Mouse (Mus musculus) cerebellum, adult (tissue): Measurements from ENCODE around the gene Dcaf8.

Source experiments
- ATAC-seq: cut with Nextera tagmentation; 2 replicates; pipeline ENCODE4 v1.9.2; 2017; ENCODE audit warnings: mild to moderate bottlenecking, moderate library complexity, mixed read lengths; ENCODE audit not compliant: insufficient number of reproducible peaks, low FRiP score, low TSS enrichment

Dcaf8 gene

DNA sequence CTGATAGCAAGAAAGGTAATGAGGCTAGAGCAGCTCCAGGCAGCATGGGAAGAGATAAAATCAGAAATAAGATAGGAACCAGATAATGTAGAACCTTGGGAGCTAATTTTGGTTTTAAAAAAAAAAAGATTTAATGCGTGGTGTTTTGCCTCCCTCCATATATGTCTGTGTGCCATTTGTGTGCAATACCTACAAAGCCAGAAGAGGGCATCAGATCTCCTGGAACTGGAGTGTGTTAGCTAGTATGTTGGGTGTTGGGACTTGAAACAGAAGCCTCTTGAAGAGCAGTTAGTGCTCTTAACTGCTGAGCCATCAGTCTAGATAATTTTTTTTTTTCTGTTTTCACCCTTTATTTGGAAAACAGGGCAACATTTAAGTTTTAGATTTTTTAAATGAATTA is 4.3 kb upstream of the Dcaf8 start:
- 0 out of 2 replicates have a peak, but pooled peaks have one; percentile 45 for ATAC-seq

GRCm38 (mm10) chr1:172148279-172148954 is 533 bp downstream of the Dcaf8 start:
- peak; percentile 54 for ATAC-seq

- ATAC-seq, result no peak
Measured at GRCm38 (mm10) chr1:172148955-172149815, 1.3 kb downstream of the Dcaf8 start.

GRCm38 (mm10) chr1:172154536-172154935 is 6.7 kb downstream of the Dcaf8 start:
- ATAC-seq, result no peak

- ATAC-seq, result no peak
Measured at GRCm38 (mm10) chr1:172155518-172155917, 7.6 kb downstream of the Dcaf8 start.

GRCm38 (mm10) chr1:172159970-172160369 is 12.1 kb downstream of the Dcaf8 start:
- no peak for ATAC-seq

DNA sequence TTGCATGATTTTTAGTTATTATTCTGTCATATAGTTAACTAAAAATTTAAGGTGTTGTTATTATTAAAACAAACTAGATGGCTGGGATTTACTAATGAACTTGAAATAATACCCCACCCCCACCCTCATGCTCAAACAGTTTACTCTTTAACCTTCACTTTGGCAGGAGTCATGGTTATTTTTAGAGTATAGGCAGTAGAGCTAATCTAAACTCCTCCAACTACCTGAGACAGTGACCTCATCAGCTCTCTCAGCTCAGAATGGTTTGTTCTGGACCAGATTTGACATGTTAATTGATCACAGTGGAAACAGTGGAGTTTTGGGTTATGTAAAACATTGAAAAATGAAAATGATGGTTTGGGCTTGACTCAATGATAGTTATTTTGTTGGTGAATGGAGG is 12.6 kb downstream of the Dcaf8 start:
- ATAC-seq, result no peak

- ATAC-seq, result 0 out of 2 replicates have a peak, but pooled peaks have one; percentile 49
Measured at GRCm38 (mm10) chr1:172162009-172162408, 14.1 kb downstream of the Dcaf8 start.

DNA sequence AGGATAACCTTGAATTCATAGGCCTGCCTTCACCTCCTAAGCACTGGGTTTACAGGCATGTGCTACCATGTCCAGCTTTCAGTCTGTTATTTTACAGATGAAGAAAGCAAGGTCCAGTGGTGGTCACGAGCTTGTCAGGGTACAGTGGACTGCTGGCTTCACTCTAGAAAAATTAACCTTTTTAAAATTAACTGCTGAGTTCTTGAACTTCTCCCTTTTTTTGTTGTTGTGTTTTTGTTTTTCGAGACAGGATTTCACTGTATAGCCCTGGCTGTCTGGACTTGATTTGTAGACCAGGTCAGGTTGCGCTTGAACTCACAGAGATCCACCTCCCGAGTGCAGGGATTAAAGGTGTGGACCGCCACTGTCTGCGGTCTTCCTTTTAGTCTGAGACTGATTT is 15.1 kb downstream of the Dcaf8 start:
- no peak for ATAC-seq

DNA sequence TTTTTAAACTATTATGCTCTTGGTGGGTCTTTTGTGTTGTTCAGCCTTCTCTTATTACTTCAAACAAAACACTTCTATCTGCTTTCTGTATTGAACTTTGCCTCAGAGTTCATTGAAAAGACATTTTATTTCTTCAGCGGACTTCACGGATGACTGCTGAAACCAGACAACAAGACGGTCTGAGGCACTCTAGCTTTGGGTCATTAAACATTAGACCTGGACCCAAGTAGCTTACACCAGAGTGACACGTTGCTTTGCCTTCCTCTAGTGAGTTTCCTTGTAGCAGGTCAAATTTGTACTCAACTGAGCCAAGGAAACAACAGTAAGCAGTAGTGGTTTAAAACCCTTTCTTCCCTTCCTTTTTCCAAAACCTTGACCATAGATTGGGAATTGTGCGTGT is 20.0 kb downstream of the Dcaf8 start:
- ATAC-seq, result no peak

DNA sequence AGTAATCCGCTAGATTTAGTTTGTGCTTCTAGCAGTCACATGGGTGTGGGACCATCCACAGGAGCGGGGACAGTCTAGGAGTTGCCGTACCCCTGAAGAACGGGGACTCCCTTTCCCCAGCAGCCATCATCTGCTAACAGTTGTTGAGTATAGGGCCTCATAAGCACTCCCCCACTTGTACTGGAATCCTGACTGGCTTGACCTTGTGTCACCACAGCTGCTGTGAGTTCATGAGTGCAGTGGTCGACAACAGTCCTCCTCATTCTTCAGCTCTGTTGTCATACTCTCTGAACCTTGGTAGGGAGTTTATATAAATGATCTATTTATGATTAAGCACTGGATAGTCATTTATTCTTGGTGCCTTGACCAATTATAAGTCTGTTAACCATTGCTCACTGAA is 21.9 kb downstream of the Dcaf8 start:
- ATAC-seq, result no peak

DNA sequence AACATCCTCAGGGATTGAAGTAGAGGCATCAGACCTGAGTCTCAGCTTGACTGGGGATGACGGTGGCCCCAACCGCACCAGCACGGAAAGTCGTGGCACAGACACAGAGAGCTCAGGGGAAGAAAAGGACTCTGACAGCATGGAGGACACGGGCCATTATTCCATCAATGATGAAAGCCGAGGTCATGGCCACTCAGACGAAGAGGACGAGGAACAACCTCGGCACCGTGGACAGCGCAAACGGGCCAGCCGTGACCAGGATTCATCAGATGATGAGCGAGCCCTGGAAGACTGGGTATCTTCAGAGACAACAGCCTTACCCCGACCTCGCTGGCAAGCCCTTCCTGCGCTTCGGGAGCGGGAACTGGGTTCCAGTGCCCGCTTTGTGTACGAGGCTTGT is 24.5 kb downstream of the Dcaf8 start:
- ATAC-seq, result no peak

GRCm38 (mm10) chr1:172173181-172173580 is 25.3 kb downstream of the Dcaf8 start:
- ATAC-seq, result no peak

- no peak for ATAC-seq
Measured at GRCm38 (mm10) chr1:172177791-172178190, 29.9 kb downstream of the Dcaf8 start.

DNA sequence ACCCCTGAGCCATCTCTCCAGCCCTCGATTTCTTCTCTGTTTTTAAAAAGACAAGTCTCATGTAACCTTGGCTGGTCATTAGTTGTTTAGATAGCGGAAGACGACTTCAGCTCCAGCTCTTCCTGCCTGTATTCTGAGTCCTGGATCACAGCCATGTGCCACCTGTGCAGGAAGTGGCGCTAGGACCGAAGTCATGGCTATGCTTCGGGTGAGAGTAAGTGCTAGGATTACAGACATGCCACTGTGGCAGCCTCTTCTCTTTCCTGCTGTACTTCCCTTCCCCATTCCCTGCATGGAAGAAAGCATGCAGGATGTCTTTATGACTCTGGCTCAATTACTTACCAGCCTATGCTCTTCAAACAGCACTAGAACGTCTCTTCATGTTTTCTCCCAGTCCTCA is 31.2 kb downstream of the Dcaf8 start:
- ATAC-seq, result no peak

DNA sequence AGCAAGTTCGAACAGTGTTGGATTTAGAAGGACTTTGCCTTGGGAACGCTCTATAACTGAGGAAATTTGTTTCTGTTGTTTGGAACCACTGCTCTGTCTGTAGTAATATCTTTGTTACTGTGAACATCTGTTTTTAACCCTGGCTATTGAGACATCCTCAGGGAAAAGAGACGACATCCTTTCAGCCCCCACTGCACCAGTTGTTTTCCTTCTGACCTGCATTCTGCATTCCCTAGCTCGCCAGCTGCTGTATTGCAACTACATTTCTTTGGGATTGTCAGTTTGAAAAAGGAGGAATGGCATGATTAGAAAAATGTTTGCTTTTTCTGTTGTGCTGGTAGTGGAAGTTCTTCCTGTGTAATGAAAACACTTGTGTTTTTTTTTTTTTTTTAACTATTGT is 33.0 kb downstream of the Dcaf8 start:
- ATAC-seq, result no peak

DNA sequence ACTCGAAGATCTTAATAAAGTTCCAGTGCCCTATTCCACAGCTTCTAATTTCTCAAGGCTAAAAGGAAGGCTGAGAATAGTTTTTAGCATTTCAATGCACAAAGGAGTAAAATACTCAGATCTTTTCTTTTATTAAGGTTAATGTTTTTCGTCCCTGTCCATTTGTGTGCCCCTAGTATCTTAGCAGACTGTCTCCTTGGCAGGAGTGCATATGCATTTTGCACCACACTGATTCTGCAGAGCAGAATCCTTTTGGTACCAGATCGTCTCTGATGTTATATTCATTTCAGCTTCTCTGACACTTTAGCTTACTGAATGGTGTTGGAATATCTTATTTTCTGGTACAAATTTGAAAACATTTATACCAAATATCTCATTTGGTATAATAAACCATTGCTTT is 33.9 kb downstream of the Dcaf8 start:
- ATAC-seq, result no peak

- ATAC-seq, result no peak
Measured at GRCm38 (mm10) chr1:172183056-172183455, 35.2 kb downstream of the Dcaf8 start.

DNA sequence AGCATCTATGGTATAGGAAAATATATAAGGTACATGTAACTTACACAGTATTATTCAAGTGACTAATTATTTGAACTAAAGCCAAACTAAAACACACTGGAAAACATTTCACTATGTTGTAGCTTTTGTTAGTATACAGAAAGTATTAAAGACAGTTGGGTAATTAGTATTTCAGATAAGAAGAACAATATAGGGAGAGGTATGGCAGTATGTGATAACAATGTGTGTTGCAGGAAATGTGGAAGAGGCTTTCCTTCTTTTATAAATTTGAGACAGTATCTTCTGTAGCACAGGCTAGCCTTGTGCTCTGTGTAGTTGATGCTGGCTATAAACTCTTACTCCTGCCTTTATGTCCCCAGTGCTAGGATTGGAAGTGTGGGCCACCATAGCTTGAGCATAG is 36.0 kb downstream of the Dcaf8 start:
- ATAC-seq, result no peak

GRCm38 (mm10) chr1:172186401-172187289 is 38.8 kb downstream of the Dcaf8 start:
- no peak; the same call in 1 of the 2 replicates for ATAC-seq

- no peak for ATAC-seq
Measured at GRCm38 (mm10) chr1:172188891-172189290, 41.0 kb downstream of the Dcaf8 start.
